Mouse (Mus musculus) brain, adult 2 months (tissue): ENCODE measurements at regions not wholly inside any gene's neighbourhood (a gene's known extent, or its start where the extent isn't known, plus 50 kb on each side); places are given as distances from the start of the nearest gene placed in this dataset.

ENCODE experiments used
- DNase-seq: peaks from one replicate; pipeline ENCODE4 v3.0.0; 2011; ENCODE audit warnings: low read depth, low spot score

- no peak for DNase-seq
Measured at GRCm38 (mm10) chr17:83089856-83090692, 125.0 kb upstream of the Pkdcc start.

GRCm38 (mm10) chr17:83093862-83094261, 121.2 kb upstream of the Pkdcc start:
- DNase-seq: no peak

GRCm38 (mm10) chr17:83096451-83096850, 118.6 kb upstream of the Pkdcc start:
- DNase-seq: no peak

- DNase-seq: no peak
Measured at GRCm38 (mm10) chr17:83097998-83098397, 117.1 kb upstream of the Pkdcc start.

GRCm38 (mm10) chr17:83098679-83099413, 116.2 kb upstream of the Pkdcc start:
- DNase-seq: no peak

- DNase-seq: no peak
Measured at GRCm38 (mm10) chr17:83101035-83101434, 114.1 kb upstream of the Pkdcc start.

GRCm38 (mm10) chr17:83101756-83102155, 113.3 kb upstream of the Pkdcc start:
- DNase-seq: no peak

- DNase-seq: no peak
Measured at GRCm38 (mm10) chr17:83102675-83103412, 112.2 kb upstream of the Pkdcc start.

GRCm38 (mm10) chr17:83108151-83108550, 106.9 kb upstream of the Pkdcc start:
- DNase-seq: no peak

GRCm38 (mm10) chr17:83109792-83110440, 105.2 kb upstream of the Pkdcc start:
- peak; percentile 88 for DNase-seq

- DNase-seq: no peak
Measured at GRCm38 (mm10) chr17:83110556-83110955, 104.5 kb upstream of the Pkdcc start.

- no peak for DNase-seq
Measured at GRCm38 (mm10) chr17:83115146-83115545, 99.9 kb upstream of the Pkdcc start.

- no peak for DNase-seq
Measured at GRCm38 (mm10) chr17:83115832-83116480, 99.1 kb upstream of the Pkdcc start.

- no peak for DNase-seq
Measured at GRCm38 (mm10) chr17:83120665-83121232, 94.3 kb upstream of the Pkdcc start.

- peak; percentile 53 for DNase-seq
Measured at GRCm38 (mm10) chr17:83122525-83123280, 92.4 kb upstream of the Pkdcc start.

GRCm38 (mm10) chr17:83125057-83125456, 90.0 kb upstream of the Pkdcc start:
- DNase-seq: no peak

GRCm38 (mm10) chr17:83127842-83128241, 87.2 kb upstream of the Pkdcc start:
- DNase-seq: no peak

GRCm38 (mm10) chr17:83128843-83129544, 86.1 kb upstream of the Pkdcc start:
- DNase-seq: peak; percentile 79

GRCm38 (mm10) chr17:83129658-83130057, 85.4 kb upstream of the Pkdcc start:
- DNase-seq: no peak
